Mouse (Mus musculus): ENCODE results near the gene Prdm16. TPM values are rescaled to one million over a fixed set of nuclear protein-coding genes. Genes with fewer than 3 reads are reported as not detected.

The Prdm16 gene
- polyA plus RNA-seq, 1 experiment from 2014 or later = 22.4 TPM

- peaks cover 10% of the 10 kb centered on the region for H3K27me3 ChIP-seq
- H3K9me3 ChIP-seq = no peaks in the 10 kb centered on the region
- no peak overlapping the region for H3K9ac ChIP-seq
- peak overlapping the region; percentile 70 for H3K27ac ChIP-seq
- no peaks in the 10 kb centered on the region for H3K36me3 ChIP-seq
- no peak for ATAC-seq (ENCODE audit: borderline replicate concordance, extremely low read depth, low FRiP score, low TSS enrichment)
- H3K4me3 ChIP-seq = no peak overlapping the region
- WGBS = 19% methylated on average over 8 of the region's 8 CpGs
- H3K4me2 ChIP-seq = no peak overlapping the region
- peaks cover 19% of the 10 kb centered on the region for H3K4me1 ChIP-seq
Measured at GRCm38 (mm10) chr4:154294262-154294731, 342.4 kb downstream of the Prdm16 start.

- Histone ChIP-seq H3K9me3 (no peaks in the 10 kb centered on the region), H3K4me2 (no peak overlapping the region), H3K27me3 (peaks cover 5% of the 10 kb centered on the region; the same call in 1 of the 2 replicates), H3K4me3 (no peak overlapping the region), H3K4me1 (peaks cover 19% of the 10 kb centered on the region), H3K9ac (no peak overlapping the region), H3K27ac (peak overlapping the region; percentile 70), H3K36me3 (no peaks in the 10 kb centered on the region)
- 36% methylated on average over 4 of the region's 4 CpGs for WGBS
- ATAC-seq (ENCODE audit: borderline replicate concordance, extremely low read depth, low FRiP score, low TSS enrichment) = peak; percentile 15; the same call in 1 of the 2 replicates
Measured at GRCm38 (mm10) chr4:154293735-154294201, 342.9 kb downstream of the Prdm16 start.

DNA sequence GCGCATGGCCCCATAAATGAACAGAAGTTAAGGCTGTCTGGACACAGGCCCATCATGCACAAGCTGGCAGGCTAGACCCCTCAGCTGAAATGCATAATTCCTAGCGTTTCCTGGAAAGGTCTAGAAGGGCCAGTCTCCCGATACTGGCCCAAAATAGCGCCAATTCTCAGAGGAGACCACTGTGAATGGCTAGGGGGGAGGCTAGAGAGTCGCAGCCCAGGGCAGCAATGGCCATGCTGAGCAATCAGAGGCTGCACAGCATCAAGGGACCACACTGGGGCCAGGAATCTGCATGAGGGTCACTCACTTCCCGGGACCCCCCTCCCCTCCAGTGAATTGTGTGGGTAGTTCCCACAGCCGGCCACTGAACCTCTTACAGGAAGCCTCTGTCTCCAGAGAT lies 353.0 kb downstream of the Prdm16 start:
- Histone ChIP-seq H3K9ac (no peak overlapping the region), H3K4me3 (no peak overlapping the region), H3K4me2 (no peak overlapping the region), H3K9me3 (no peaks in the 10 kb centered on the region), H3K36me3 (no peaks in the 10 kb centered on the region), H3K27me3 (no peaks in the 10 kb centered on the region), H3K27ac (no peak overlapping the region), H3K4me1 (no peaks in the 10 kb centered on the region)
- no peak for ATAC-seq (ENCODE audit: borderline replicate concordance, extremely low read depth, low FRiP score, low TSS enrichment)
- WGBS = 67% methylated on average over 7 of the region's 7 CpGs

DNA sequence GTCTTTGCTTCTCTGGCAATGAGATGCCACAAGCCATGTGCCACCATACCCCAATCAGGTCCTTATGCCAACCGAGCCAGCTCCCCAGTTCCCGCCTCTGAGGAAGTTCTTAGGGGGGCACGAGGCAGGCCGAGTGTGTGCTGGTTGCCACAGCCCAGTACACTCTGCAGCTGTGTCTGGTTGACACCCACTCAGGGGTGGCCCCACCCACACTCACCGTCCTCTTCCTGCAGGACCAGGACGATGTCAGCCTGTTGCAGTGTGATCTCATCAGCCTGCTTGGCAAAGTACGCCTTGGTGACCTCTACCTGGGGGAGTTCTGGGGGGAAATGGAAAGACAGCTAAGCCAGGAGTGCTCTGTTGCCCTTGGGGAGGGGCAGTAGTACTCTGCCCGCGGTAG lies 357.2 kb downstream of the Prdm16 start:
- Histone ChIP-seq H3K27ac (no peak overlapping the region), H3K4me2 (no peak overlapping the region), H3K4me3 (no peak overlapping the region), H3K27me3 (no peaks in the 10 kb centered on the region), H3K9me3 (no peaks in the 10 kb centered on the region), H3K36me3 (no peaks in the 10 kb centered on the region), H3K9ac (no peak overlapping the region), H3K4me1 (no peaks in the 10 kb centered on the region)
- WGBS = 62% methylated on average over 9 of the region's 9 CpGs
- ATAC-seq (ENCODE audit: borderline replicate concordance, extremely low read depth, low FRiP score, low TSS enrichment) = no peak

GRCm38 (mm10) chr4:154273000-154273399 lies 363.7 kb downstream of the Prdm16 start:
- Histone ChIP-seq H3K9me3 (no peaks in the 10 kb centered on the region), H3K36me3 (no peaks in the 10 kb centered on the region), H3K4me1 (peaks cover 10% of the 10 kb centered on the region; the same call in 1 of the 2 replicates), H3K4me3 (no peak overlapping the region), H3K27ac (no peak overlapping the region), H3K4me2 (no peak overlapping the region), H3K27me3 (no peaks in the 10 kb centered on the region), H3K9ac (no peak overlapping the region)
- 41% methylated on average over 3 of the region's 3 CpGs for WGBS
- no peak for ATAC-seq (ENCODE audit: borderline replicate concordance, extremely low read depth, low FRiP score, low TSS enrichment)

DNA sequence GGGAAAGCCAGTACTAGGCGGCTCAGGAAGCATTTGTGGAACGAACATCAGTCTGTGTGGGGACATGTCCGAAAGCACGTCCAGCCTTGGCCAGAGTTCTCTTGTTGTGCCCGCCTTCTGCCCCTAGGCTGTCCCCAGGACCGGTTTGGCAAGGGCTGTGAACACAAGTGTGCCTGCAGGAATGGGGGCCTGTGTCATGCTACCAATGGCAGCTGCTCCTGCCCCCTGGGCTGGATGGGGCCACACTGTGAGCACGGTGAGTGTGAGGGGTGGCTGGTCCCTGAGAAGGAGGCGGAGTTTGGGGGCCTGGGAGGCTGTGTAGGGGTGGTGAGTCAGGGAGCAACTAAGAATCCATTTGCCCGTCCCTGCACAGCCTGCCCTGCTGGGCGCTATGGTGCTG lies 367.2 kb downstream of the Prdm16 start:
- H3K4me3 ChIP-seq = no peak overlapping the region
- H3K27ac ChIP-seq = peak overlapping the region; percentile 67
- WGBS = 26% methylated on average over 10 of the region's 10 CpGs
- no peaks in the 10 kb centered on the region for H3K36me3 ChIP-seq
- ATAC-seq (ENCODE audit: borderline replicate concordance, extremely low read depth, low FRiP score, low TSS enrichment) = peak; percentile 72
- no peaks in the 10 kb centered on the region for H3K27me3 ChIP-seq
- no peak overlapping the region for H3K9ac ChIP-seq
- H3K4me2 ChIP-seq = peak overlapping the region; percentile 41
- H3K4me1 ChIP-seq = peaks cover 10% of the 10 kb centered on the region; the same call in 1 of the 2 replicates
- H3K9me3 ChIP-seq = no peaks in the 10 kb centered on the region

GRCm38 (mm10) chr4:154267511-154267910 lies 369.2 kb downstream of the Prdm16 start:
- Histone ChIP-seq H3K27me3 (no peaks in the 10 kb centered on the region), H3K4me2 (no peak overlapping the region), H3K27ac (no peak overlapping the region), H3K9ac (no peak overlapping the region), H3K36me3 (no peaks in the 10 kb centered on the region), H3K9me3 (no peaks in the 10 kb centered on the region), H3K4me1 (peaks cover 10% of the 10 kb centered on the region; the same call in 1 of the 2 replicates), H3K4me3 (no peak overlapping the region)
- WGBS = 71% methylated on average over 6 of the region's 6 CpGs
- ATAC-seq (ENCODE audit: borderline replicate concordance, extremely low read depth, low FRiP score, low TSS enrichment) = no peak

Other genes with a start within 250 kb of the Prdm16 start
- not detected in 2 replicates for gene Actrt2, start 31.0 kb upstream of the Prdm16 start, polyA plus RNA-seq (2015; fragmentation: Nextera tagmentation; extraction: Ambion mirVana)
- 0.19 and 0.26 TPM in 2 replicates for gene Ttc34, start 200.6 kb upstream of the Prdm16 start, polyA plus RNA-seq (2015; fragmentation: Nextera tagmentation; extraction: Ambion mirVana)
- gene Mmel1, start 232.7 kb upstream of the Prdm16 start, polyA plus RNA-seq (2015; fragmentation: Nextera tagmentation; extraction: Ambion mirVana) = 0.10 and 0.26 TPM in 2 replicates